Mouse (Mus musculus) embryonic facial prominence, embryonic 12.5 days (tissue): Measurements from ENCODE around the gene Cacng3. TPM values are rescaled to one million over a fixed set of nuclear protein-coding genes. Genes with fewer than 3 reads are reported as not detected.

Experiments used
- ATAC-seq: fragments of 200-750 bp; cut with Nextera tagmentation; 2 replicates; pipeline ENCODE4 v1.8.0; 2017; ENCODE audit not compliant: insufficient number of reproducible peaks, insufficient read depth, low FRiP score, low TSS enrichment
- H3K27ac ChIP-seq: fragments of 300-500 bp; sonication (generic); 2 replicates; pipeline ENCODE4 v1.5.1; 2016; ENCODE audit warnings: mild to moderate bottlenecking
- H3K27me3 ChIP-seq: fragments of 300-500 bp; sonication (generic); 2 replicates; pipeline ENCODE4 v1.6.1; 2016; ENCODE audit warnings: mild to moderate bottlenecking, moderate library complexity
- H3K36me3 ChIP-seq: fragments of 300-500 bp; sonication (generic); 2 replicates; pipeline ENCODE4 v1.6.1; 2016; ENCODE audit warnings: mild to moderate bottlenecking
- H3K4me1 ChIP-seq: fragments of 300-500 bp; sonication (generic); 2 replicates; pipeline ENCODE4 v1.6.1; 2016
- H3K4me2 ChIP-seq: fragments of 300-500 bp; sonication (generic); replicated peaks from 2 replicates; pipeline ENCODE4 v1.6.1; 2016; ENCODE audit warnings: mild to moderate bottlenecking, moderate library complexity
- H3K4me3 ChIP-seq: fragments of 300-500 bp; sonication (generic); 2 replicates; pipeline ENCODE4 v1.5.1; 2016; ENCODE audit warnings: mild to moderate bottlenecking
- H3K9ac ChIP-seq: fragments of 300-500 bp; sonication (generic); 2 replicates; pipeline ENCODE4 v1.6.1; 2016; ENCODE audit warnings: mild to moderate bottlenecking, moderate library complexity
- H3K9me3 ChIP-seq: fragments of 300-500 bp; sonication (generic); 2 replicates; pipeline ENCODE4 v1.6.1; 2016; ENCODE audit warnings: mild to moderate bottlenecking, moderate library complexity
- WGBS: fragments of 180-500 bp; shearing (Covaris S2); methylation state at CpG from one replicate; pipeline ENCODE4 v1.1.7; 2016; 5-methylcytosine and 5-hydroxymethylcytosine counted together
- polyA plus RNA-seq: library from polyadenylated mRNA; unstranded; fragments of >200 nt; fragmentation: Nextera tagmentation; extraction: Ambion mirVana; gene quantifications from 2 replicates; pipeline ENCODE4 v1.2.1, GENCODE M21; 2016

Gene Cacng3
- polyA plus RNA-seq, 1 experiment from 2014 or later = not detected

DNA sequence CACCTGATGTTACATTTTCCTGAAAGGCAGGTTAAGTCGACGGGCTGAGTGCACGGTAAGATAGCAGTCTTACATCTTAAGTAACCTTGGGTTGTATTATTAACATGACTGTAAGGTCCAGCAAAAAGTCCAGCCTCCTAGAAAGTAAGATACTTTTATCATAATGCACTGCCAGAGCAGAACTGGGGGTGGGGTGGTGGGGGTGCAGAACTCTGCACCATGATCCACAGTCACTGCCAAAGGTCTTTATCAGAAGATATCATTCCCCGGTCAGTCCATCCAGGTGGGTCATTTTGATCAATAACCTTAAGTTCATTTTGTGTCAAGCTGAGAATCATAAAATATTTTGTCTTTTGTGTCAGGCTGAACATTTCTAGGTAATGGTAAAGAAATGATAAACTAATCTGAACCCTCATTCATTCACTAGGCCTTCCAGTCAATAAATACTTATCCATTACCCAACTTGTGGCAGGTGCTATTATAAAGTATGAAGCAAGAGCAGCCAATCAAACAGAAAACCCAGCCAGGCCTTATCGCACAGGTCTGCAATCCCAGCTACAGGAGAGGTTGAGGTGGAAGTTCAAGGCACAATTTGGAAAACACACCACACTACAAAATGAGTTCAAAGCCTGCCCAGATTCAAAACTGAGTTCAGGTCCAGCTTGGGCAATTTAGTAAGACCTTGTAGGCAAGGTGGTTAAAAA is 12.7 kb upstream of the Cacng3 start:
- 91% methylated on average over 5 of the region's 5 CpGs for WGBS
- H3K9ac ChIP-seq = no peak overlapping the region
- H3K4me2 ChIP-seq = no peak overlapping the region

GRCm38 (mm10) chr7:122665311-122666049 is 4.8 kb upstream of the Cacng3 start:
- Histone ChIP-seq H3K4me1 (no peaks in the 10 kb centered on the region), H3K36me3 (no peaks in the 10 kb centered on the region), H3K4me2 (no peak overlapping the region), H3K9me3 (no peaks in the 10 kb centered on the region), H3K9ac (no peak overlapping the region), H3K27me3 (0 out of 2 replicates have a peak, but pooled peaks cover 1% of the 10 kb centered on the region), H3K27ac (no peak overlapping the region), H3K4me3 (no peak overlapping the region)
- WGBS = 75% methylated on average over 7 of the region's 7 CpGs
- no peak for ATAC-seq

More for the DNA sequence above, 12.7 kb upstream of the Cacng3 start:
- Histone ChIP-seq H3K9me3 (no peaks in the 10 kb centered on the region), H3K36me3 (no peaks in the 10 kb centered on the region), H3K27ac (no peak overlapping the region), H3K4me1 (no peaks in the 10 kb centered on the region), H3K4me3 (no peak overlapping the region), H3K27me3 (no peaks in the 10 kb centered on the region)
- no peak for ATAC-seq

DNA sequence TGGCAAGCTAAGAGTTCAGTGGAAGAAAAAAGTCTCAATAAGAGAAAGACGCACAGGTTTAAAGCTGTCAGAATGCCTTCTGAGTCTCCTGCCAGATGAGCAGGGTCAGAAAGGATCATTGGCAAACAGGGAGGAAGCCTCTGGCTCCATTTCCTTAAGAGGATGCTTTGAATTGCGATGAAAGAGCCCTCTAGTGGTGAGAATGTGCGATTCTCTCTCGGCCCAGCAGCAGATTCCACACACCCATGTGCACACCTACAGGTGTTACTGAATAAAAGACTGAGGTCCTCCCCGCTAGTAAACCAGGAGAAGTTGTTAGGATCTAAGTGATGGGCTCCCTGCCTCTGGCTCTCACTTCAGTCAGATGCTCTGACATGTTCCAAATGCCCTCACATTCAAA is 2.4 kb upstream of the Cacng3 start:
- 24% methylated on average over 5 of the region's 5 CpGs for WGBS
- H3K27me3 ChIP-seq = peaks cover 12% of the 10 kb centered on the region
- no peak for ATAC-seq

DNA sequence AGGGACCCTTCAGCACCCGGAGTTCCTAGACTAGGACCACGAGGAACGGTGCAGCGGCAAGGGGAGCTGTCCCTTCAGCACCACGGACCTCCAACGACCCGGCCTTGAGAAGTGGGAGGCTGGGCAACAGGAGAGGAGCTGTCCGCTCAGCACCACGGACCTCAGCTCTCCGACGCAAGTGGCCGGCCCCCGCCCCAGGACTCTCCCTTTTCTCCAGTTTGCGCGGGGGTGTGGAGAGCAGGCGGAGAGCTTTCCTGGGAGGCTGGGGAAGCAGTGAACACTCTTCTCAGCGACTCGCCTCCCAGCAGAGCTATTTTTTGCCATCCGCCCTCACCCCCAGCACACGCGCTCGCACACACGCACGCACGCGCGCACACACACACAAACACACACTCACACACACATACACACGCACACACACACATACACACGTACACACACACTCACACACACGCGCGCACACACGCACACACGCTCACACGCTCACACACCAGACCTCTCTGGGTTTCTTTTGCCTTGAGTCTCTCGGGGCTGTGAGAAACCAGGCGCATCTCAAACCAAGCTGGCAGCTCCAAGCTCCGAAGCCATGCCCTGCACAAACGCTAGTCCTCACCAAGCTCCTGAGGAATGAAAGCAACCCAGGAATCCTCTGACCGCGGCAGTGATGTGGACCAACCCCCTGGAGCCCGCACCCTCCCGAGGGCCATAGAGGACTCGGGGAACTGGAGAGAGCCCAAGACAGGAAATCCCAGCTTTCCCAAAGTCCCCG is 765 bp downstream of the Cacng3 start:
- no peaks in the 10 kb centered on the region for H3K9me3 ChIP-seq
- no peaks in the 10 kb centered on the region for H3K36me3 ChIP-seq
- peaks cover 5% of the 10 kb centered on the region; the same call in 1 of the 2 replicates for H3K4me1 ChIP-seq
- peak overlapping the region; percentile 35 for H3K4me2 ChIP-seq
- no peak overlapping the region for H3K27ac ChIP-seq
- ATAC-seq = peak; percentile 84
- H3K9ac ChIP-seq = no peak overlapping the region
- 0 out of 2 replicates have a peak overlapping the region, but pooled peaks have one; percentile 2 for H3K4me3 ChIP-seq
- 9% methylated on average over 44 of the region's 45 CpGs for WGBS
- peaks cover 12% of the 10 kb centered on the region for H3K27me3 ChIP-seq

More for the DNA sequence above, 2.4 kb upstream of the Cacng3 start:
- no peaks in the 10 kb centered on the region for H3K36me3 ChIP-seq
- no peak overlapping the region for H3K4me2 ChIP-seq
- H3K9me3 ChIP-seq = no peaks in the 10 kb centered on the region
- H3K9ac ChIP-seq = no peak overlapping the region
- H3K27ac ChIP-seq = no peak overlapping the region
- peaks cover 5% of the 10 kb centered on the region; the same call in 1 of the 2 replicates for H3K4me1 ChIP-seq
- H3K4me3 ChIP-seq = no peak overlapping the region

DNA sequence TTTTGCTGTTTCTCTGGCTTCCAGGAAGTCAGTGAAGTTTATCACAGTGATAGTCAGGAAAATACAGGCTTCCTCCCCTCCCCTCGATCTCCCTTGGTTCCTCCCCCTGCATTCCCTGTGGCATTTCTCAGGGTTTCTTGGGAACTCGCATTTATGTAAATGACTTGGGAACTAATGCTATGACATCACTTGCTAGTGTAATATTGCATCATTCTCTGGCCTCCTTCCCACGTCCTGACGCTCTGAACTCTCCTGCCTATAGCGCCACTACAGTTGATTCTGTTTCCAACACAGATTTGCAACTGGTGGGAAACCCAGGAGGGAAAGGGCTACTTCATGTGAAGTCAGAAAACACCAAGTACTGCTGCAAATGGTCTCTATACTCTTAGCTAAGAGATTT is 2.7 kb downstream of the Cacng3 start:
- Histone ChIP-seq H3K9ac (no peak overlapping the region), H3K27ac (no peak overlapping the region), H3K4me1 (peaks cover 5% of the 10 kb centered on the region; the same call in 1 of the 2 replicates), H3K4me3 (no peak overlapping the region), H3K9me3 (no peaks in the 10 kb centered on the region), H3K27me3 (peaks cover 12% of the 10 kb centered on the region), H3K36me3 (no peaks in the 10 kb centered on the region), H3K4me2 (no peak overlapping the region)
- WGBS = 53% methylated on average over 5 of the region's 5 CpGs
- ATAC-seq = no peak

GRCm38 (mm10) chr7:122675207-122675606 is 4.9 kb downstream of the Cacng3 start:
- H3K9me3 ChIP-seq = no peaks in the 10 kb centered on the region
- H3K9ac ChIP-seq = no peak overlapping the region
- peaks cover 12% of the 10 kb centered on the region for H3K27me3 ChIP-seq
- no peak for ATAC-seq
- H3K4me3 ChIP-seq = no peak overlapping the region
- H3K27ac ChIP-seq = no peak overlapping the region
- no peaks in the 10 kb centered on the region for H3K36me3 ChIP-seq
- H3K4me1 ChIP-seq = peaks cover 5% of the 10 kb centered on the region; the same call in 1 of the 2 replicates
- 84% methylated on average over 7 of the region's 7 CpGs for WGBS
- H3K4me2 ChIP-seq = no peak overlapping the region

GRCm38 (mm10) chr7:122701751-122702150 is 31.5 kb downstream of the Cacng3 start:
- Histone ChIP-seq H3K4me3 (no peak overlapping the region), H3K4me1 (no peaks in the 10 kb centered on the region), H3K36me3 (no peaks in the 10 kb centered on the region), H3K27me3 (no peaks in the 10 kb centered on the region), H3K27ac (no peak overlapping the region), H3K4me2 (no peak overlapping the region), H3K9ac (no peak overlapping the region), H3K9me3 (no peaks in the 10 kb centered on the region)
- WGBS = 81% methylated on average over 5 of the region's 5 CpGs
- no peak for ATAC-seq

- no peaks in the 10 kb centered on the region for H3K27me3 ChIP-seq
- H3K4me1 ChIP-seq = no peaks in the 10 kb centered on the region
- ATAC-seq = no peak
- no peak overlapping the region for H3K27ac ChIP-seq
- no peaks in the 10 kb centered on the region for H3K36me3 ChIP-seq
- no peak overlapping the region for H3K4me3 ChIP-seq
- no peak overlapping the region for H3K4me2 ChIP-seq
- no peak overlapping the region for H3K9ac ChIP-seq
- H3K9me3 ChIP-seq = no peaks in the 10 kb centered on the region
- WGBS = 77% methylated on average over 4 of the region's 4 CpGs
Measured at GRCm38 (mm10) chr7:122702443-122702842, 32.2 kb downstream of the Cacng3 start.

GRCm38 (mm10) chr7:122706736-122707135 is 36.4 kb downstream of the Cacng3 start:
- Histone ChIP-seq H3K27ac (no peak overlapping the region), H3K9me3 (no peaks in the 10 kb centered on the region), H3K4me1 (no peaks in the 10 kb centered on the region), H3K27me3 (no peaks in the 10 kb centered on the region), H3K36me3 (no peaks in the 10 kb centered on the region), H3K4me3 (no peak overlapping the region), H3K9ac (no peak overlapping the region), H3K4me2 (no peak overlapping the region)
- WGBS = 38% methylated on average over 5 of the region's 5 CpGs
- no peak for ATAC-seq

DNA sequence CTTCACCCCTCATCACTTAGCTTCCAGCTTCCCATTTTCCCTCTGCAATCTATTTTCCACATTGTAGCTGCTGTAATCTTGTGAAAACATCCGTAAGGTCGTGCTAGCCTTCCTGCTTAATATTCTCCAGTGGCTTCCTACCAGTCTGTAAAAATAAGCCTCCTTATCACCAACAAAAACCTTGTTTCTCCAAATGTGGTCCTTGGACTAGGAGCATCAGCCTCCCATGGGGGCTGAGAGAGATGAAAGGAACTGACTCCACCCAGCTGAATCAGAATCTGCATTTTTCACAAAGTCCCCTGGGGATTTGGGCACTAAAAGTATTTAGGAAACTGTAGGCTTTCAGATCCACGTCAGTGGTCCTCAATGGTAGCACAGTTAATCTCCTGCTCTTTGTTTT is 46.0 kb downstream of the Cacng3 start:
- no peaks in the 10 kb centered on the region for H3K27me3 ChIP-seq
- no peak overlapping the region for H3K4me3 ChIP-seq
- no peaks in the 10 kb centered on the region for H3K9me3 ChIP-seq
- no peak overlapping the region for H3K27ac ChIP-seq
- no peak overlapping the region for H3K9ac ChIP-seq
- ATAC-seq = no peak
- H3K36me3 ChIP-seq = no peaks in the 10 kb centered on the region
- H3K4me1 ChIP-seq = no peaks in the 10 kb centered on the region
- H3K4me2 ChIP-seq = no peak overlapping the region
- 52% methylated on average over 3 of the region's 3 CpGs for WGBS

DNA sequence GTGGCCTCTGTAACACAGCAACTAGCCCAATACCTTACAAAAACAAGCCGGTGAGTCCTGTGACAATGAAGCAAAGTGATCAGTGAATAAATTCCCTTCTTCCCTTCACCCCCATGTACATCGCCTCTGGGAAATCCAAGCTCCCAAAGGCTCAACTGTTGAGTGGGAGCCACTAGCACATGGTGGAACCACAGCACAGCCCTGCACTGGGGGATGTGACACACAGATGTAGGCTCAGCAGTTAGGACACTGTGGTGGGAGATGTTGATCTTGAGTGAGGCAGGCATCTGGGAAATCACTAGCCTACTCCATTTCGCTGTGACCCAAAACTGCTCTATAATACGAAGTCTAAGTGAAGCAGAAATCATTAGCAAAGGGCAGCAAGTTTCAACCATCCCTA is 48.2 kb downstream of the Cacng3 start:
- H3K9me3 ChIP-seq = no peaks in the 10 kb centered on the region
- H3K4me2 ChIP-seq = no peak overlapping the region
- no peaks in the 10 kb centered on the region for H3K36me3 ChIP-seq
- H3K27me3 ChIP-seq = no peaks in the 10 kb centered on the region
- no peak overlapping the region for H3K9ac ChIP-seq
- no peaks in the 10 kb centered on the region for H3K4me1 ChIP-seq
- H3K4me3 ChIP-seq = no peak overlapping the region
- no peak overlapping the region for H3K27ac ChIP-seq
- WGBS = 89% methylated on average over 4 of the region's 4 CpGs
- ATAC-seq = no peak
